Mouse (Mus musculus): ENCODE results near the gene Wwox.

DNA sequence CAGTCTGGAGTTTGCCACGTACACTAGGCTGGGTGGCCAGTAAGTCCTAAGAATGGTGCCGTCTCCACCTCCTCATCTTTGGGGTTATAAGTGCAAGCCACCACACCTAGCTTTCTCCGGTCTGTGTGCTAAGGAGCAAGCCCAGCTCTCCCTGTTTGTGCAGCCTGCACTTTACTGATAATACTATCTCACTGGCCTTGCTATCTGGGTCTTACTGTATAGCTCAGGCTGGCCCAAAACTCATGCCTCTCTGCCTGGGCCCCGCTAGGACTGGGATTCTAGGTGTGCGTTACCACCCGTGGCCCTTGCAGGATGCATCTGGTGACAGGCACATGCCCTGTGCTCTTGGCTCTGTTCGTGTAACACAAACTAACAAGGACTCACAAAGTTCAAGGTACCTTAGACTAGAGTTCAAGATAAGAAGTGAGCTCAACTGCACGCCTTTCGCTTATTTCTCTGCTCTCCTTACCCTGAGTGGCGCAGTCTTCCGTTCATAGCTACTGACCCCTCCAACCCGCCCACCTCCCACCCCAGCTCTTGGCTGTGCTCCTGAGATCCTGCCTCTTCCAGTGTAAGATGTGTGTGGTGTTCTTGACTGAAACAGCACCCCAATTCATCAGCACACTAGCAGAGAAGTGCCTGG is 618.9 kb downstream of the Wwox start:
- no peak for TF ChIP-seq EP300 (IDR thresholded peaks at IDR 0.05; ENCODE audit: insufficient read depth, low read depth, low read length)
- TF ChIP-seq POLR2A (IDR thresholded peaks at IDR 0.05; ENCODE audit: insufficient read depth, low read length), result no peak
- TF ChIP-seq CTCF (IDR thresholded peaks at IDR 0.05; ENCODE audit: low read depth, low read length), result no peak

All from ES-Bruce4 (cell line).